13 mouse cellular contexts compared by ENCODE assay signal in genomic region chr3:40070137-40070667, GRCm38 (mm10).
A peak's percentile ranks its signal among the peaks of the same experiment; 100 is the strongest.
DNase-seq lines count a peak whose midpoint lies in the region; ATAC-seq and TF ChIP-seq lines count a peak whose summit lies in the region.
"Had no signal": no experiment of that assay in that cellular context is flagged by ENCODE, and none has a peak within 500 bp of the region (broad histone marks: within the 10 kb centered on the region; RNA-seq: fewer than 3 reads in every experiment).

No protein-coding gene starts in this region.

- no peak overlapping the region for H3K4me2 ChIP-seq in forebrain, postnatal 0 days (ENCODE audit: low read depth)
- no peak overlapping the region for H3K4me2 ChIP-seq in midbrain, embryonic 14.5 days (ENCODE audit: low read length)
- H3K4me2 ChIP-seq: liver, embryonic 12.5 days had no signal

- H3K4me1 ChIP-seq in forebrain, postnatal 0 days (ENCODE audit: insufficient read depth): no peaks in the 10 kb centered on the region
- H3K4me1 ChIP-seq in midbrain, embryonic 14.5 days (ENCODE audit: control insufficient read depth, insufficient read depth, low read length): no peaks in the 10 kb centered on the region
- H3K4me1 ChIP-seq: liver, embryonic 12.5 days had no signal

- no peaks in the 10 kb centered on the region for H3K27me3 ChIP-seq in forebrain, postnatal 0 days (ENCODE audit: insufficient read depth, low read length)
- no peaks in the 10 kb centered on the region for H3K27me3 ChIP-seq in midbrain, embryonic 14.5 days (ENCODE audit: control insufficient read depth, insufficient read depth, low read length)
- H3K27me3 ChIP-seq: liver, embryonic 12.5 days had no signal

- 10% methylated on average over 8 of the region's 8 CpGs for WGBS in forebrain, postnatal 0 days
- WGBS in midbrain, embryonic 14.5 days: 6% methylated on average over 8 of the region's 8 CpGs

- no peak overlapping the region for H3K9ac ChIP-seq in forebrain, postnatal 0 days
- H3K9ac ChIP-seq in midbrain, embryonic 14.5 days (replicated peaks; ENCODE audit: low read length): no peak overlapping the region
- H3K9ac ChIP-seq: liver, embryonic 12.5 days had no signal

- peak; percentile 90 for ATAC-seq in forebrain, postnatal 0 days
- peak; percentile 73; the same call in 1 of the 2 replicates for ATAC-seq in midbrain, embryonic 14.5 days (ENCODE audit: low FRiP score, low TSS enrichment)
- ATAC-seq: liver, embryonic 12.5 days had no signal

- TF ChIP-seq CTCF in forebrain, postnatal 0 days (IDR thresholded peaks at IDR 0.05; ENCODE audit: low read depth): no peak

- DNase-seq in 3T3-L1 (ENCODE audit: low read depth, low spot score): peak; percentile 43
- DNase-seq in embryo, embryonic 11.5 days (ENCODE audit: low read depth, low spot score): peak; percentile 19
- peak; percentile 32 for DNase-seq in forebrain, postnatal 0 days
- peak; percentile 56 for DNase-seq in midbrain, embryonic 14.5 days
- no peak for DNase-seq in yolk sac, embryonic 10.5 days (ENCODE audit: low spot score)
- DNase-seq in adrenal gland, adult (ENCODE audit: inconsistent age in 2 of 2, low spot score in 1 of 2): no peak
- no peak for DNase-seq in thymus, postnatal 14 days
- DNase-seq in kidney, postnatal 14 days: no peak
- DNase-seq: lung, postnatal 4 days; spleen, adult 18-20 months; thymus, adult 18-20 months had no signal

- H3K36me3 ChIP-seq in forebrain, postnatal 0 days (ENCODE audit: insufficient read depth): no peaks in the 10 kb centered on the region
- no peaks in the 10 kb centered on the region for H3K36me3 ChIP-seq in midbrain, embryonic 14.5 days (ENCODE audit: control insufficient read depth, insufficient read depth, low read length)
- H3K36me3 ChIP-seq: liver, embryonic 12.5 days had no signal

- H3K27ac ChIP-seq in forebrain, postnatal 0 days (ENCODE audit: low read depth, low read length): no peak overlapping the region
- 0 out of 2 replicates have a peak overlapping the region, but pooled peaks have one; percentile 2 for H3K27ac ChIP-seq in midbrain, embryonic 14.5 days (replicated peaks; ENCODE audit: low read depth, low read length)
- H3K27ac ChIP-seq: kidney, postnatal 0 days; liver, embryonic 12.5 days had no signal

- no peaks in the 10 kb centered on the region for H3K9me3 ChIP-seq in forebrain, postnatal 0 days (ENCODE audit: low read length)
- H3K9me3 ChIP-seq in midbrain, embryonic 14.5 days (ENCODE audit: control insufficient read depth, low read length): no peaks in the 10 kb centered on the region
- H3K9me3 ChIP-seq: liver, embryonic 12.5 days had no signal

- H3K4me3 ChIP-seq in forebrain, postnatal 0 days (ENCODE audit: low read depth, low read length): no peak overlapping the region
- no peak overlapping the region for H3K4me3 ChIP-seq in midbrain, embryonic 14.5 days (replicated peaks; ENCODE audit: low read depth, low read length)
- H3K4me3 ChIP-seq: liver, embryonic 12.5 days had no signal

Comparison
In these comparisons a context has a peak if more than half of its experiments do, and no peak if none do; other contexts are left out.
1. DNase-seq: peak in 3T3-L1 (single experiment), embryo, embryonic 11.5 days (single experiment), forebrain, postnatal 0 days (single experiment) and midbrain, embryonic 14.5 days (single experiment); none in yolk sac, embryonic 10.5 days (single experiment), adrenal gland, adult (0 of 2), thymus, postnatal 14 days (single experiment) and kidney, postnatal 14 days (single experiment).